Mouse (Mus musculus) kidney, embryonic 14.5 days (tissue): Measurements from ENCODE around the gene Mmp15. TPM values are rescaled to one million over a fixed set of nuclear protein-coding genes. Genes with fewer than 3 reads are reported as not detected.
A peak's percentile ranks its signal among the peaks of the same experiment; 100 is the strongest.

Source experiments
- ATAC-seq: fragments of 200-750 bp; cut with Nextera tagmentation; 2 replicates; pipeline ENCODE4 v1.8.0; 2017; ENCODE audit warnings: moderate number of reproducible peaks, mild to moderate bottlenecking, moderate TSS enrichment, moderate library complexity; ENCODE audit not compliant: low FRiP score, low TSS enrichment
- H3K27ac ChIP-seq: fragments of 300-500 bp; sonication (generic); 2 replicates; pipeline ENCODE4 v1.5.1; 2014; ENCODE audit warnings: low read depth, mild to moderate bottlenecking, low read length, moderate library complexity, mixed read lengths
- H3K27me3 ChIP-seq: fragments of 300-500 bp; sonication (generic); 2 replicates; pipeline ENCODE4 v1.6.1; 2014; ENCODE audit warnings: mild to moderate bottlenecking, low read length; ENCODE audit not compliant: control insufficient read depth, insufficient read depth
- H3K36me3 ChIP-seq: fragments of 300-500 bp; sonication (generic); 2 replicates; pipeline ENCODE4 v1.6.1; 2014; ENCODE audit warnings: low read length, mixed read lengths; ENCODE audit not compliant: control insufficient read depth, insufficient read depth
- H3K4me1 ChIP-seq: fragments of 300-500 bp; sonication (generic); 2 replicates; pipeline ENCODE4 v1.6.1; 2014; ENCODE audit warnings: low read length, mixed read lengths; ENCODE audit not compliant: control insufficient read depth, insufficient read depth
- H3K4me2 ChIP-seq: fragments of 300-500 bp; sonication (generic); replicated peaks from 2 replicates; pipeline ENCODE4 v1.6.1; 2014; ENCODE audit warnings: low read depth, mild to moderate bottlenecking, low read length
- H3K4me3 ChIP-seq: fragments of 300-500 bp; sonication (generic); 2 replicates; pipeline ENCODE4 v1.5.1; 2014; ENCODE audit warnings: mild to moderate bottlenecking, low read length
- H3K9ac ChIP-seq: fragments of 300-500 bp; sonication (generic); 2 replicates; pipeline ENCODE4 v1.6.1; 2014; ENCODE audit warnings: low read depth, mild to moderate bottlenecking, low read length, moderate library complexity
- H3K9me3 ChIP-seq: fragments of 300-500 bp; sonication (generic); 2 replicates; pipeline ENCODE4 v1.6.1; 2016; ENCODE audit warnings: low read length; ENCODE audit not compliant: control insufficient read depth
- WGBS: fragments of 180-500 bp; shearing (Covaris S2); extraction: QIAGEN DNeasy Blood & Tissue Kit; methylation state at CpG from one replicate; pipeline ENCODE4 v1.1.7; 2014; 5-methylcytosine and 5-hydroxymethylcytosine counted together
- polyA plus RNA-seq: library from polyadenylated mRNA; unstranded; fragments of >200 nt; fragmentation: Nextera tagmentation; extraction: Ambion mirVana; gene quantifications from 2 replicates; pipeline ENCODE4 v1.2.1, GENCODE M21; 2014

The Mmp15 gene
- polyA plus RNA-seq, 1 experiment from 2014 or later, result 16.1 TPM

DNA sequence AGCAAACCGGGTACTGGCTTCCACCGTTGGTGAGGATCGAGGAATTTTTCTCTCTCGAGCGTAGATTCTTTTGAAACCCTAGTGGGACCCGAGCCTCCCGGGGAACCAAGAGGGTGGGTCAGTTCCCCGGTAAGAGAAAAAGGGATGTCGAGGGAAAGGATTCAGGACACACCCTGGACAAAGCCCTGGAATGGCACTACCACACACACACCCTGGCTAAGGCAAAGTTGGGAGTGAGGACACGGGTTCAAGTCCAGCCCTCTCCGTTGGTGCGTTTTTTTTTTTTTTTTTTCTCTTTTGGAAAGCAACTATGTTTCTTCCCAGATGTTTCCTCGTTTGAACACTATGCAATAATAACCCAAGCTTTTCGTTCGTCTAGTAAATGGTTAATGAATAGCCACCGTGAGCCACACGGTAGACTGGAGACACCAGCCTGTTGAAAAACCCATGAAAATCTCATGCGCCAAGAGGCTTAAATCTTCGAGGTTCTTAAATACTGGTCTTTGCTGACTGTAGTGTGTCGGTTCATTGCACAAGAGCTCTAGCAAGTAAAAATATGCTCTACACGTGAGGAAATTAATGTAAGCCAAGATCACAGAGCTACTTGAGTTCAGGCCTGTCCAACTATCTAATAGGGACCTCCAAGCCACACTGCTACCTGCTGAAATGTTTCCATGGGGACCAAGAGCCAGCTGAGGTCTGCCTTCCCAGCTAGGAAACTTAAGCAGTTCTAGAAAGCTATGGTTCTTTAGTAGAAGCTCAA lies 19.4 kb upstream of the Mmp15 start:
- no peaks in the 10 kb centered on the region for H3K9me3 ChIP-seq
- H3K4me3 ChIP-seq, result peak overlapping the region; percentile 87
- WGBS, result 20% methylated on average over 21 of the region's 21 CpGs
- ATAC-seq, result peak; percentile 43
- H3K27ac ChIP-seq, result peak overlapping the region; percentile 99
- peak overlapping the region; percentile 93; the same call in 1 of the 2 replicates for H3K9ac ChIP-seq
- H3K36me3 ChIP-seq, result peaks cover 34% of the 10 kb centered on the region
- H3K27me3 ChIP-seq, result no peaks in the 10 kb centered on the region
- peaks cover 12% of the 10 kb centered on the region for H3K4me1 ChIP-seq
- peak overlapping the region; percentile 85 for H3K4me2 ChIP-seq

DNA sequence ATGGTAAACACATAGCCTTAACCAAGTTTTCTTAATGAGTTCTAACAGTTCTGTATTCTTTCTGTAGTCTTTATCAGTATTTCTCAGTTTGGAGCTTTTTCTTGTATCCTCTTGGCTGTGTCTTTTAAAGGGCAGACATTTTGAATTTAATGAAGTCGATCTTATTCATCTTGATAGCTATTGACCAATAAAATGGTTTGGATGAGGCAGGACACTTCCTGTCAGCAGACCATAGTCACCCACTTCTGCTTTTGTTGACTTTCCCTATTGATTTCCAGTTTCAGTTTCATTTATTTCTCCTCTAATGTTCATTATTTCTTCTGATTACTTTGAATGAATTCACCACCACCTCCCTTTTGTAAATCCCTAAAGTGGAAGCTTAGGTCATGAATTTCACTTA lies 16.4 kb upstream of the Mmp15 start:
- peaks cover 4% of the 10 kb centered on the region; the same call in 1 of the 2 replicates for H3K4me1 ChIP-seq
- H3K27me3 ChIP-seq, result no peaks in the 10 kb centered on the region
- H3K27ac ChIP-seq, result no peak overlapping the region
- no peaks in the 10 kb centered on the region for H3K9me3 ChIP-seq
- no peak overlapping the region for H3K4me2 ChIP-seq
- ATAC-seq, result no peak
- WGBS, result 89% methylated on average over 1 of the region's 1 CpGs
- H3K9ac ChIP-seq, result no peak overlapping the region
- H3K36me3 ChIP-seq, result peaks cover 32% of the 10 kb centered on the region
- no peak overlapping the region for H3K4me3 ChIP-seq

DNA sequence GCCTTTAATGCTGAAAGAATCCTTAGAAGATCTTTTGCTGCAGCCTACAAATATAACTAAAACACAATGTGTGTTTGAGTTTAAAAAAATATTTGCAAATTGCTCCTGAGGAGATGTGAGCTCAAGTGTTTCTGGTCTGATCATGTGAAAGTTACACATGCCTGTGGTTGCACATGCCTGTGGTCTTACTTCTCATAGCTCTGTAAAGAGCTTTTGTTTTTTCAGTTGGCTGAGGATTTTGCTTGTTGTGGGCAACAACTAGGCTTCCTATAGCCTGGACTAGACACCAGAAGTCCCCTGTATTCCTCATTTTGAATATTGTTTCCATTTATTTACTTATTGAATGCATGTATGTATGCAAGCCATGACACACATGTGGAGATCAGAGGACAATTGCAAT lies 15.7 kb upstream of the Mmp15 start:
- H3K4me3 ChIP-seq, result no peak overlapping the region
- H3K9me3 ChIP-seq, result no peaks in the 10 kb centered on the region
- H3K27me3 ChIP-seq, result no peaks in the 10 kb centered on the region
- no peak overlapping the region for H3K4me2 ChIP-seq
- no peak for ATAC-seq
- peaks cover 35% of the 10 kb centered on the region for H3K36me3 ChIP-seq
- H3K9ac ChIP-seq, result no peak overlapping the region
- peaks cover 4% of the 10 kb centered on the region; the same call in 1 of the 2 replicates for H3K4me1 ChIP-seq
- no peak overlapping the region for H3K27ac ChIP-seq

DNA sequence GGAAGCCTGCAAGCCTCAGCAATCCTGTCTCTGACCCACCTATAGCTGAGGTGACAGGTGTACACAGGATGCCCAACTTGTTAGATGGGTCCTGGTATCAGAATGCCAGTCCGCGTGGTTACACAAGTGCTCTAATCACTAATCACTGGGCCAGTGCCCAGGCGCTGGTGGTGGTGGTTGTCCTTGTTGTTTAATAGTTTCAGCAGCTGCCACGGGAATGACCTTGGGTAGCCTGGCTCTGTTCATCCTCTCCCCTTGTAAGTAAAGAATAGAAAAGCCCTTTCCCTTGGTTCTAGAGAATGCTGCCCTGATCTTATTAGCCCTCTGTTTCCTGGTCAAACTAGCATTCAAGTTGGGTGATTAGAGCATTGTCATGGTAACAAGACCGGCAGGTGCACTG lies 10.3 kb upstream of the Mmp15 start:
- no peak for ATAC-seq
- H3K27me3 ChIP-seq, result no peaks in the 10 kb centered on the region
- 61% methylated on average over 5 of the region's 5 CpGs for WGBS
- H3K4me3 ChIP-seq, result no peak overlapping the region; the same call in 1 of the 2 replicates
- peaks cover 37% of the 10 kb centered on the region for H3K36me3 ChIP-seq
- no peak overlapping the region for H3K9ac ChIP-seq
- no peak overlapping the region for H3K27ac ChIP-seq
- no peaks in the 10 kb centered on the region for H3K9me3 ChIP-seq
- H3K4me2 ChIP-seq, result no peak overlapping the region
- H3K4me1 ChIP-seq, result peaks cover under 1% of the 10 kb centered on the region; the same call in 1 of the 2 replicates

DNA sequence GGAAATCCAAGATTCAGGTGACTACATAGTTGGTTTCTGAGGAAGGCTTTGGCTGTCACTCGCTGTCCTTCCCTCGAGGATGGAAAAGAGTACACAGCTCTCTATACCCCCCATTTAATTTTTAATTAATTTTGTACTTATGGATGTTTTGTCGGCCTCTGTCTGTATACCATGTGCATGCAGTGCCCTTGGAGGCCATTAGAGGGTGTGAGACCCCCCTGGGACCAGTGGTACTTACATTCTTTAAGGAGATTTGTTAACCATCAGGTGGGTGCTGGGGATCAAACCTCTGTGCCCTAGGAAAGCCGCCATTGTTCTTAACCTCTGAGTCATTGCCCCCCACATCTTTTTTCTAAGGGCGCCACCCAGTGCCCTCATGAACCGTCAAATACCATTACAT lies 7.4 kb upstream of the Mmp15 start:
- Histone ChIP-seq H3K27me3 (no peaks in the 10 kb centered on the region), H3K4me1 (peaks cover 4% of the 10 kb centered on the region; the same call in 1 of the 2 replicates), H3K4me2 (no peak overlapping the region), H3K9ac (no peak overlapping the region), H3K4me3 (no peak overlapping the region), H3K36me3 (peaks cover 22% of the 10 kb centered on the region; the same call in 1 of the 2 replicates), H3K27ac (no peak overlapping the region), H3K9me3 (no peaks in the 10 kb centered on the region)
- 79% methylated on average over 6 of the region's 6 CpGs for WGBS
- ATAC-seq, result no peak

DNA sequence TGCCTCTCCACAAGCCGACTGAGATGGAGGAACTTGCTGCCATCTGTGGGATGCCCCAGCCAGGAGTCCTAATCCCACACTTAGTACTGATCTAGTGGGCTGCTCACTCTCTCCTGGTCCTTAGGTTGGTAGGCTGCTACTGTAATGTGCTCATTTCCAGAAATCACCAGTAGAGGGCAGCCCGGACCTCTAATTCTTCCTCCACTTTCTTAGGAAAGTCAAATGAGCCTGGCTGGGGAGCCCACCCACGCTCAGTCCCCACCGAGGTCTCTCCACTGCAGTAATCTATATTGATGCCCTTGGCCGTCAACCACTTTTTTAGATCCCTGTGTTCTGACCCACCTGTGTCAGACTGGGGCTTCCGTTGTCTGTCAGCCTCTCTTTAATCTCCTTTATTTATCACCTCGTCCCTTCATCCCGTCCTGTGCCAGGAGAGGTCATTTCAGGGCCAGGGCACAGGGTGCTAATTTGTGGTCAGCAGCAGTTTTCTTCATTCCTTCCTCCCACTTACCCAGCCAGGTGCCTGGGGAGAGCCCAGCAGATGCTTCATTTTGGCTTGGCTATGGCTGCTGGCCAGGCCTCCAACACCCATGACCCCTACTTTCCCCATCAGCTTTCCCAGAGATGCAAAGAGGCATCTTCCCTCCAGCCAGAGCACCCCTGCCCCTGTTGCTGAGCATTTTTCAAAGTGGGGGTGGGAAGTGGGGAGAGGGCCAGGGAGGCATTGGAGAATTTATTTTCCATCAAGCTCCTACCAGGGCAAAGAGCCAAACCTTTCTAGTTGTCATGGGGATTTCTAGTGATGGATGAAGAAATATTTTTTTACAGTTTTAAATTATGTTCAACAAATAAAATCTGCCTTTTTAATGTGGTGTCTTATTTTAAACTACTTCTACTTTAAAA lies 5.2 kb upstream of the Mmp15 start:
- Histone ChIP-seq H3K9me3 (no peaks in the 10 kb centered on the region), H3K4me1 (peaks cover 4% of the 10 kb centered on the region; the same call in 1 of the 2 replicates), H3K27ac (no peak overlapping the region), H3K4me3 (no peak overlapping the region), H3K4me2 (no peak overlapping the region), H3K9ac (no peak overlapping the region), H3K27me3 (no peaks in the 10 kb centered on the region), H3K36me3 (peaks cover 12% of the 10 kb centered on the region; the same call in 1 of the 2 replicates)
- ATAC-seq, result peak; percentile 72
- 13% methylated on average over 8 of the region's 8 CpGs for WGBS

DNA sequence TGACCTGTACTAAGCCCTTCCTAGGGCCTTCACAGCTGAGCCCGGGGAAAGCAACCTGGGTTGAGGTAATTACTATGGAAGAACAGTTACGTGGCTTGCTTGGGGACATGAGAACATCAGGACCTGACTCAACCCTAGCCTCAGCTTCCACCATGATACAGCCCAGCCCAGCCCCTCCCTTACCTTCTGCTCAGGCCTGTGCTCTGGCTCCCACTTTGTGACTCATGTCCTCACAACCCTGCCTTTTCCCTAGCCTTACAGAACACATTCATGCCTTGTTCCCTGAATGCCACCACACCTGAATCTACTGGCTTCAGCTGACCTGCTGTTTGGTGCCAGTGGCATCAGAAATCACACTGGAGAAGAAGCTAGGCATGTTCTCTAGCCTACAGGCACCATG lies 3.7 kb upstream of the Mmp15 start:
- Histone ChIP-seq H3K9ac (no peak overlapping the region), H3K36me3 (peaks cover 6% of the 10 kb centered on the region; the same call in 1 of the 2 replicates), H3K4me1 (peaks cover 7% of the 10 kb centered on the region; the same call in 1 of the 2 replicates), H3K9me3 (no peaks in the 10 kb centered on the region), H3K27me3 (peaks cover 3% of the 10 kb centered on the region; the same call in 1 of the 2 replicates), H3K27ac (no peak overlapping the region), H3K4me2 (no peak overlapping the region), H3K4me3 (no peak overlapping the region)
- WGBS, result 94% methylated on average over 2 of the region's 2 CpGs
- no peak for ATAC-seq

DNA sequence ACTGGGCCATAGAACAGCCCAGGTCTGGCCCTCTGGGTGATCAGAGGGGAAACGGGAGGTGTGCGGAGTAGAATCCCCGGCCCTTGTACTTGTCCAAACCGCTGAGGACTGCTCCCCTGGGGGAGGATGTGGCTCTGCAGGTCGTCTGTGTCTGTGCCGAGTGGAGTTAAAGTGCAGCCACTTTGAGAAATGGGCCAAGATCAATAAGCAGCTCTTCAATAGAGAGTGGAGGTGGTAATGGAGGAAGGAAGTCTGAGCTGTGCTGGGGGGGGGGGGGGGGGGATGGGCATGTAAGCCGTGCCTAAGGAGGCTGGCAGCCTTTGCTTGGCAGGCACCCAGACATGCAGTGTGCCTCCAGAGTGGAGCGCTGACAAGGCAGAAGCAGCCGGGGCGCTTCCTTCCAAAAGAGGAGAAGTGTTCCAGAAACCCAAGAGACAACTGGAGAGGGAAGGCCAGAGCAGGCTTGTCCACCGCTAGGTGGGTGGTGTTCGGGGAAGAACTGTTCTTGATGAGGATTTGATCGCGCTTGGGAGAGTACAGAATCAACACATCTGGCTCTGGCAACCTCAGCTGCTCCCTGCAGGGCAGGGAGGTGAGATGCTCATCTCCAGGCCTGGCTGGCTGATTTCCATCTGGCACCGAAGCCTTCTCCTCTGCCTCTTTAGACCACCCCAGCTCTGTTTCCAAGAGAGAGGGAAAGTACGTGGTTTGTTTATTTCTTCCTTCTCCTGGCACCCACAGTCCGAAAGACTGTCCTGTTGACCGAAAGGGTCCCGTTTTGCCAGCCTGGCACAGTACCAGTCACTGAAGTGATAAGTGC lies 3.0 kb upstream of the Mmp15 start:
- peaks cover 5% of the 10 kb centered on the region; the same call in 1 of the 2 replicates for H3K27me3 ChIP-seq
- peaks cover 3% of the 10 kb centered on the region; the same call in 1 of the 2 replicates for H3K36me3 ChIP-seq
- H3K4me1 ChIP-seq, result peaks cover 12% of the 10 kb centered on the region
- no peak for ATAC-seq
- H3K27ac ChIP-seq, result no peak overlapping the region
- no peaks in the 10 kb centered on the region for H3K9me3 ChIP-seq
- no peak overlapping the region for H3K4me2 ChIP-seq
- WGBS, result 67% methylated on average over 19 of the region's 19 CpGs
- no peak overlapping the region for H3K9ac ChIP-seq
- H3K4me3 ChIP-seq, result no peak overlapping the region
